Mouse (Mus musculus) spleen, adult 2 months (tissue): ENCODE results near the gene Sh3bgrl3. TPM values are rescaled to one million over a fixed set of nuclear protein-coding genes. Genes with fewer than 3 reads are reported as not detected.
A peak's percentile ranks its signal among the peaks of the same experiment; 100 is the strongest.

Experiments
- DNase-seq, 2 experiments: peaks; one replicate each; pipeline versions ENCODE4 v3.0.0 to v3.0.0-alpha.2; 2012 to 2021; ENCODE audit warnings: low spot score in 2 of 2, low read depth in 1 of 2
- H3K27ac ChIP-seq: fragments of 200-500 bp; 2 replicates; pipeline ENCODE4 v1.5.1; 2012; ENCODE audit warnings: low read length, inconsistent platforms; ENCODE audit not compliant: insufficient read depth
- H3K27me3 ChIP-seq: fragments of 200-500 bp; 2 replicates; pipeline ENCODE4 v1.6.1; 2012; ENCODE audit warnings: mild to moderate bottlenecking, moderate library complexity, low read length, inconsistent platforms; ENCODE audit not compliant: control insufficient read depth, insufficient read depth
- H3K36me3 ChIP-seq: fragments of 200-500 bp; 2 replicates; pipeline ENCODE4 v1.6.1; 2012; ENCODE audit warnings: mild to moderate bottlenecking, low read length, inconsistent platforms; ENCODE audit not compliant: control insufficient read depth, insufficient read depth
- H3K4me1 ChIP-seq: fragments of 200-500 bp; 2 replicates; pipeline ENCODE4 v1.6.1; 2011; ENCODE audit warnings: inconsistent platforms; ENCODE audit not compliant: control insufficient read depth, insufficient read depth, insufficient read length
- H3K4me3 ChIP-seq: fragments of 200-500 bp; 2 replicates; pipeline ENCODE4 v1.5.1; 2011; ENCODE audit warnings: mild to moderate bottlenecking, inconsistent platforms; ENCODE audit not compliant: insufficient read depth, insufficient read length; ENCODE audit errors: extremely low read depth
- CTCF ChIP-seq: fragments of 200-500 bp; IDR thresholded peaks from 2 replicates; pipeline ENCODE4 v1.5.1; 2011; ENCODE audit warnings: mild to moderate bottlenecking, inconsistent platforms; ENCODE audit not compliant: insufficient read depth, insufficient read length, insufficient replicate concordance; ENCODE audit errors: extremely low read depth
- POLR2A ChIP-seq: fragments of 200-500 bp; IDR thresholded peaks from 2 replicates; pipeline ENCODE4 v1.6.1; 2011; ENCODE audit warnings: low read depth, low read length, inconsistent platforms
- WGBS: fragments of 180-500 bp; shearing (Covaris S2); methylation state at CpG from one replicate; pipeline ENCODE4 v1.1.7; 2018; 5-methylcytosine and 5-hydroxymethylcytosine counted together
- polyA plus RNA-seq: library from polyadenylated mRNA; depleted of rRNA; stranded (reverse); fragments of >200 nt; gene quantifications from 2 replicates; pipeline ENCODE4 v1.2.3, GENCODE M21; 2012

Gene Sh3bgrl3
- polyA plus RNA-seq, 1 experiment = 1,465 TPM

- peaks cover 18% of the 10 kb centered on the region; the same call in 1 of the 2 replicates for H3K4me1 ChIP-seq
- WGBS = 78% methylated on average over 6 of the region's 6 CpGs
- H3K27me3 ChIP-seq = no peaks in the 10 kb centered on the region
- TF ChIP-seq CTCF = no peak
- TF ChIP-seq POLR2A = no peak
- peak overlapping the region; percentile 37; the same call in 1 of the 2 replicates for H3K27ac ChIP-seq
- H3K36me3 ChIP-seq = peaks cover 10% of the 10 kb centered on the region
- no peak overlapping the region for H3K4me3 ChIP-seq
- DNase-seq = no peak
Measured at GRCm38 (mm10) chr4:134091225-134091529, 37.4 kb downstream of the Sh3bgrl3 start.

- WGBS = 87% methylated on average over 16 of the region's 16 CpGs
- no peak for DNase-seq
- H3K4me1 ChIP-seq = peaks cover 14% of the 10 kb centered on the region; the same call in 1 of the 2 replicates
Measured at GRCm38 (mm10) chr4:134090521-134091224, 37.9 kb downstream of the Sh3bgrl3 start.

GRCm38 (mm10) chr4:134089029-134089428, 39.6 kb downstream of the Sh3bgrl3 start:
- TF ChIP-seq CTCF = no peak
- no peak for TF ChIP-seq POLR2A
- 85% methylated on average over 9 of the region's 9 CpGs for WGBS
- H3K27ac ChIP-seq = no peak overlapping the region
- peaks cover 10% of the 10 kb centered on the region for H3K36me3 ChIP-seq
- H3K4me1 ChIP-seq = peaks cover 13% of the 10 kb centered on the region; the same call in 1 of the 2 replicates
- H3K27me3 ChIP-seq = no peaks in the 10 kb centered on the region
- H3K4me3 ChIP-seq = no peak overlapping the region
- no peak for DNase-seq

More at GRCm38 (mm10) chr4:134090521-134091224, 37.9 kb downstream of the Sh3bgrl3 start:
- TF ChIP-seq POLR2A = no peak
- TF ChIP-seq CTCF = no peak
- H3K27ac ChIP-seq = peak overlapping the region; percentile 37; the same call in 1 of the 2 replicates
- no peak overlapping the region for H3K4me3 ChIP-seq
- peaks cover 10% of the 10 kb centered on the region for H3K36me3 ChIP-seq
- H3K27me3 ChIP-seq = no peaks in the 10 kb centered on the region

- no peak overlapping the region for H3K4me3 ChIP-seq
- H3K4me1 ChIP-seq = peaks cover 9% of the 10 kb centered on the region; the same call in 1 of the 2 replicates
- no peaks in the 10 kb centered on the region for H3K27me3 ChIP-seq
- no peaks in the 10 kb centered on the region for H3K36me3 ChIP-seq
- 10% methylated on average over 7 of the region's 7 CpGs for WGBS
- peak in 1 of 2 experiments; percentile 61 for DNase-seq
- H3K27ac ChIP-seq = no peak overlapping the region
- TF ChIP-seq POLR2A = no peak
- TF ChIP-seq CTCF = peak; percentile 84; the same call in 1 of the 2 replicates
Measured at GRCm38 (mm10) chr4:134087412-134087811, 41.2 kb downstream of the Sh3bgrl3 start.

- Histone ChIP-seq H3K4me1 (peaks cover 7% of the 10 kb centered on the region; the same call in 1 of the 2 replicates), H3K36me3 (no peaks in the 10 kb centered on the region), H3K27ac (no peak overlapping the region), H3K27me3 (no peaks in the 10 kb centered on the region), H3K4me3 (no peak overlapping the region)
- WGBS = 94% methylated on average over 4 of the region's 4 CpGs
- no peak for DNase-seq
- TF ChIP-seq POLR2A = no peak
- no peak for TF ChIP-seq CTCF
Measured at GRCm38 (mm10) chr4:134084999-134085398, 43.6 kb downstream of the Sh3bgrl3 start.

GRCm38 (mm10) chr4:134082460-134082859, 46.1 kb downstream of the Sh3bgrl3 start:
- TF ChIP-seq POLR2A (no peak), CTCF (no peak)
- no peak for DNase-seq
- H3K4me3 ChIP-seq = peak overlapping the region; percentile 53

More at GRCm38 (mm10) chr4:134082460-134082859, 46.1 kb downstream of the Sh3bgrl3 start:
- WGBS = 8% methylated on average over 7 of the region's 7 CpGs
- Histone ChIP-seq H3K27ac (no peak overlapping the region), H3K27me3 (no peaks in the 10 kb centered on the region), H3K4me1 (peaks cover 7% of the 10 kb centered on the region; the same call in 1 of the 2 replicates), H3K36me3 (no peaks in the 10 kb centered on the region)
